Mouse (Mus musculus): ENCODE measurements around the gene Ankrd2. TPM values are rescaled to one million over a fixed set of nuclear protein-coding genes. Genes with fewer than 3 reads are reported as not detected.
"Not testable (repeated sequence)": the region's sequence is repeated elsewhere in the genome, so short reads cannot be mapped to it uniquely, and the experiment has no call there.

Ankrd2 gene
- total RNA-seq, 2 experiments from 2014 or later: 0.30 to 0.44 TPM

- DNase-seq (ENCODE audit: low spot score in 2 of 2): no peak
Measured at GRCm38 (mm10) chr19:42051351-42051750, 15.6 kb downstream of the Ankrd2 start.

GRCm38 (mm10) chr19:42051948-42052347, 16.1 kb downstream of the Ankrd2 start, which contains the start of gene 4933411K16Rik:
TSS of gene 4933411K16Rik (plus strand) at chr19:42052248.
- no peak for DNase-seq (ENCODE audit: low spot score in 2 of 2)

- DNase-seq (ENCODE audit: low spot score in 2 of 2): no peak
Measured at GRCm38 (mm10) chr19:42054255-42054654, 18.5 kb downstream of the Ankrd2 start.

- no peak for DNase-seq (ENCODE audit: low spot score in 2 of 2)
Measured at GRCm38 (mm10) chr19:42055881-42056280, 20.1 kb downstream of the Ankrd2 start.

GRCm38 (mm10) chr19:42056719-42057409, 21.1 kb downstream of the Ankrd2 start:
- DNase-seq (ENCODE audit: low spot score in 2 of 2): no peak

- DNase-seq (ENCODE audit: low spot score in 2 of 2): peak in 1 of 2 experiments; percentile 22
Measured at GRCm38 (mm10) chr19:42058426-42058825, 22.6 kb downstream of the Ankrd2 start.

- DNase-seq (ENCODE audit: low spot score in 2 of 2): no peak
Measured at GRCm38 (mm10) chr19:42061443-42061842, 25.6 kb downstream of the Ankrd2 start.

GRCm38 (mm10) chr19:42068441-42069240, 32.8 kb downstream of the Ankrd2 start:
- no peak for DNase-seq (ENCODE audit: low spot score in 2 of 2)

- DNase-seq (ENCODE audit: low spot score in 2 of 2): peak in 1 of 2 experiments; percentile 8
Measured at GRCm38 (mm10) chr19:42069241-42069525, 33.4 kb downstream of the Ankrd2 start.

GRCm38 (mm10) chr19:42071221-42071620, 35.4 kb downstream of the Ankrd2 start:
- DNase-seq (ENCODE audit: low spot score in 2 of 2): no peak

GRCm38 (mm10) chr19:42071886-42072608, 36.2 kb downstream of the Ankrd2 start:
- DNase-seq (ENCODE audit: low spot score in 2 of 2): no peak

GRCm38 (mm10) chr19:42072802-42073201, 37.0 kb downstream of the Ankrd2 start:
- no peak for DNase-seq (ENCODE audit: low spot score in 2 of 2)

- DNase-seq (ENCODE audit: low spot score in 2 of 2): no peak
Measured at GRCm38 (mm10) chr19:42075051-42075450, 39.3 kb downstream of the Ankrd2 start.

GRCm38 (mm10) chr19:42075992-42076391, 40.2 kb downstream of the Ankrd2 start:
- no peak for DNase-seq (ENCODE audit: low spot score in 2 of 2)

GRCm38 (mm10) chr19:42078566-42078965, 42.8 kb downstream of the Ankrd2 start:
- no peak for DNase-seq (ENCODE audit: low spot score in 2 of 2)

GRCm38 (mm10) chr19:42079006-42079405, 43.2 kb downstream of the Ankrd2 start:
- DNase-seq (ENCODE audit: low spot score in 2 of 2): no peak

GRCm38 (mm10) chr19:42079950-42080349, 44.1 kb downstream of the Ankrd2 start:
- DNase-seq (ENCODE audit: low spot score in 2 of 2): no peak

GRCm38 (mm10) chr19:42080469-42080868, 44.7 kb downstream of the Ankrd2 start:
- DNase-seq (ENCODE audit: low spot score in 2 of 2): no peak

- not testable (repeated sequence) for DNase-seq (ENCODE audit: low spot score in 2 of 2)
Measured at GRCm38 (mm10) chr19:42081613-42082012, 45.8 kb downstream of the Ankrd2 start.

GRCm38 (mm10) chr19:42085690-42086089, 49.9 kb downstream of the Ankrd2 start:
- no peak for DNase-seq (ENCODE audit: low spot score in 2 of 2)

- DNase-seq (ENCODE audit: low spot score in 2 of 2): peak; percentile 93 to 94
Measured at GRCm38 (mm10) chr19:42086166-42086565, 50.4 kb downstream of the Ankrd2 start, which contains the start of gene Morn4. TSS of gene Morn4 (minus strand) at chr19:42086357.
